Mouse (Mus musculus): ENCODE measurements at regions not wholly inside any gene's neighbourhood (a gene's known extent, or its start where the extent isn't known, plus 50 kb on each side); places are given as distances from the start of the nearest gene placed in this dataset.

GRCm38 (mm10) chr12:9847034-9847433 lies 277.1 kb downstream of the Osr1 start:
- no peak for DNase-seq (ENCODE audit: low spot score)

DNA sequence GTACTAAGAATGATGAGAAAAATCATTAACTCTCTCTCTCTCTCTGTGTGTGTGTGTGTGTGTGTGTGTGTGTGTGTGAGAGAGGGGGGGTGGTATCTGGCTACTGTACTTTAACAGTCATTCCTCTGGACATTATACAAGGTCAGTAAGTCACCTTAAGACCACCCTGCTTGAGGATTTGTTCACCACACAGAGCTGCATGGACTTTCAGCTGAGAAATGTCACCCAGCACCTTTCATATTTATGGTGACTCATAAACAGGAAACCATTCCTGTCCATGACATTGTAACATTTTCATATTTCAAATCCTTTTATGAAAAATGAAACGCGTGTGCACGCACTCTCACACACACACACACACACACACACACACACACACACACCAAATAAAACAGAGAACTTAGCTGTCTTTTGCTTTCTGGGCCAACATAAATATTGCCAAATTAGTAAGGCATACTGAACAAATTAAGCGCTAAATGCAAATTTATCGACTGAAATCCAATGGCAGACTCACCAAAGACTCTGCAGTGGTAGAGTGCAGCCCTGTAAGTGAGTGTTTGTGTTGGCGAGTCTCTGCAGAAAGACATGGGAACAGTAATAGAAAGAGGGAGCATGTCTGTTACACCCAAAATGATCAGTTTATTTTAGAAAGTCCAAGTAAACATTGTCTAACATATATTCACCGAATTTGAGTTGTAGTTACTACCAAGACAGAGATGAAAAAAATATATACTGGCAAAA lies 277.7 kb downstream of the Osr1 start:
- DNase-seq (ENCODE audit: low spot score) = no peak

- DNase-seq (ENCODE audit: low spot score) = no peak
These were observed 285.6 kb downstream of the Osr1 start for GRCm38 (mm10) chr12:9855503-9856024.

DNA sequence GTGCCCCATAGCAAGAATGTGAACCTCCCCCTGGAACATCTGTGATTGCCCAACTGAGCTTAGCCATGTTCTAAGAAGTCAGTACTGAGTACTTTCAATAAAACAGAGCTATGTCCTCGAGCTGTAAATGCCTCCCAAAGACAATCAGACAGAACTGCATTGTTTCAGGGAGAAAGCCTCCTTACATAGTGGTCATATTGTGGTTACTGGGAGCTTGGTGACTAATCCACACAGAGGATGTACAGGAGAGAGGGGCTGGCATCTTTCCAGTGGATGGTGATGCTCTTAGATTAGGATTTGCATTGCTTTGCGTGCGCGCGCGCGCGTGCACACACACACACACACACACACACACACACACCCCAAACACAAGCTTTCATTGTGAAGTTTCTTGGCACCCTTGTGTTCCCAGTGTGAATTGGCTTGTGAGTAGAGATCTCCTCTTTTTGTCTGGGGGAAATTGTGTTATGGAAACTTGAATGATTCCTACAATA lies 286.3 kb downstream of the Osr1 start:
- no peak for DNase-seq (ENCODE audit: low spot score)

GRCm38 (mm10) chr12:9857990-9858389 lies 288.1 kb downstream of the Osr1 start:
- no peak for DNase-seq (ENCODE audit: low spot score)

- no peak for DNase-seq (ENCODE audit: low spot score)
These were observed 292.4 kb downstream of the Osr1 start for GRCm38 (mm10) chr12:9862301-9862700.

DNA sequence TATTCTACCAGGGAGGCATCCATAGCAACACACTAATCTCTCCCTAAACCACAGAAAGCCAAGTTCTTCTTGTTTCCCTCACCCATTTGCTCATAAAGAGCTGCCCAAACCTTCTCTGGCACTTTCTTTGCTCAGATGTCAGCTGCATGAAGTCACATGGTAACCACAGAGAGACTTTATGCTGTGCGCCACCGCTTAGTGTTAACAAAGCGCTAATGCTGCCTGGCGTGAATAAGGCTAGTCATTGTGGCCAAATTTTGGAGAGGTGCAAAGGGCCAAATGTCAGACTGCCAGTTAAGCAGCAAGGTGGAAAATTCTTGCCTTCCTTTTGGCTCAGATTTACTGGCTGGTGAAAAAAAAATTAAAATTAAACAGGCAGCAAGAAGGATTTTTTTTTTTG lies 302.3 kb downstream of the Osr1 start:
- DNase-seq (ENCODE audit: low spot score) = no peak

DNA sequence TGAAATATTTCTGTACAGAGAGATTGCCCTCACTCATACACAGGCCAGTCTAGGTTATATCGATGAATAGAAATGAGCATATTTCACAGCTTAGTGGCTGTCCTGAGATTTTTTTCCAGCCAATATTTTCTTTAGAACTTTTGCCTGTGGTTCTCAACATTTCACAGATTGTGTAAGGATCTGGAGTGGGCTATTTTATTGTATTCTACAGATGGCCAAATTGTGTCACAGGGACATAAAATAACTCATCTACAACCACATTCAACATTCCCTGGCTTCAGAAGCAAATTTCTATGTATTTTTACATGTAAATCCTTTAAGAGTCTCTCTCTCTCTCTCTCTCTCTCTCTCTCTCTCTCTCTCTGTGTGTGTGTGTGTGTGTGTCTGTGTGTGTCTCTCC lies 303.3 kb downstream of the Osr1 start:
- DNase-seq (ENCODE audit: low spot score) = no peak

DNA sequence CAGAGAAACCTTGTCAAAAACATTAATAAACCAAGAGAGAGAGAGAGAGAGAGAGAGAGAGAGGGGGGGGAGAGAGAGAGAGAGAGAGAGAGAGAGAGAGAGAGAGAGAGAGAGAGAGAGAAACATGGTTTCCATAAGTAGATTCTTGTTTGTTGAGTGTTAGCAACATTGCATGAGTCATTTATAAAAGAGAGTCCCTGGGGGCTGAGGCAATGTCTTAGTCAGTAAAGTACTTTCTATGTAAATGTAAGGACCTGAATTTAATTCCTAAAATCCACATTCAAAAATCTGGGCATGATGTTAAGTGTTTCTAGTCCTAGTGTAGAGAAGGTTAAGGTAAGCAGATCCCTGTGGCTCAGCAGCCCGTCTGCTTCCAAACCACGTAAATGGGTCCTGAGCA lies 304.9 kb downstream of the Osr1 start:
- DNase-seq (ENCODE audit: low spot score) = no peak

DNA sequence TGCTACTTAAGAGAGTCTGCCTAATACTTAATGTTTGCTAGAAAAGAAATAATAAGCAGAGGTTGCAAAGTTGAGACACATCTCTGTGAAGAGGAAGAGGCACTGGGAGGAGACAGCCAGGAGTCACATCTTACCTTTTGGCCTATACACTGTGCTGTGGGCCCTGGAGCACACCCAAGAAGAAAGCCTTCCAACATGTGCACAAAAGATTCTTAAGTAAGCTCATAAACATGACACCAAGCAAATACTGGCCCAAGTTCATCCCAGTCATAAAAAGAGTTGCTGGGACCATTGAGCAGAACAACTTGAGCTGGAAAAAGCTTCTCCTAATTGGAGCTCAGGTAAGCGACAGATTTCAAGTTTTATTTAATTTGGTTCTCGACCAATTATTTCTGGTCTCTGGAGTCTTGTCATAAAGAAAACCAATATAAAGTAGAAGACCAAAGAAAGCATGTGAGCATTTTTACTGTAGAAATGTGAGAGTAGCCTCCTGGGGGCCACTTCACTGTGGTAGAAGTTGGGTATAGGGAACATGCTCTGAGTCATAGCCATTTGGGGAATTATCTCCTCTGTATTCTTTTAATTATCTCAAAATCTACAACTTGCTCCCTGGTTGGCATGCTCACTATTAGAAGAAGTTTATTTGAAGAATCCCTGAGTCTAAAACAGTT lies 312.2 kb downstream of the Osr1 start:
- no peak for DNase-seq (ENCODE audit: low spot score)

DNA sequence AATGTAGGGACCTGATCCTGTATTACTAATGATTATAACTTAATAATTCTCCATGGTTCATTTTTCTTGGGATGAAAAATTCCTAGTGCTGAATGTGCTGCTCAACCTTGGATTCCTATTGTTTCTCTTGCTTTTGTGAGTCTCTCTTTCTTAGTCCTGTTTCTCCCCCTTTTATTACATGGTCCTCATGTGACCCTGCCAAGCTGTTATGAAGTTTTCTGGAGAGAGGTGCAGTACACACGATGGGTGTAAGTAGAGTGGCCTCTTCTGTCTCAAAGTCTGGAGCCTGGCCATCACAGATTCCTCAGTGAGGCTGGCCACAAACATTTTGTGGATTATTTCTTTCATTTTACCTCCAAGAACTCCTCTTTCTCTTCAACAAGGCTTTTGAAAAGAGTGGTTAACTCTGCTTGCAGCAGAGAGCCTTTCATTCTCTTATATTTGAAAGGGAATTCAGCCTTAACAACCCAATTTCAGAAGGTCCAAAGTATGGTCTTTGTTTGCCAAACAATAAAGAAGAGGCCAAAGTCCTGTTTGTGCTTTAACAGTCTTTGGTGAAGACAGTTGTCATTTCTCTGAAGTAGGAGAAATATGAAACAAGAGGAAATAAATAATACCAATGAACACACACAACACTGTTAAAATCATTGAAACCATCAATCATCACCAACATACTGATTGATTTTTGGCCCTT lies 313.3 kb downstream of the Osr1 start:
- no peak for DNase-seq (ENCODE audit: low spot score)

DNA sequence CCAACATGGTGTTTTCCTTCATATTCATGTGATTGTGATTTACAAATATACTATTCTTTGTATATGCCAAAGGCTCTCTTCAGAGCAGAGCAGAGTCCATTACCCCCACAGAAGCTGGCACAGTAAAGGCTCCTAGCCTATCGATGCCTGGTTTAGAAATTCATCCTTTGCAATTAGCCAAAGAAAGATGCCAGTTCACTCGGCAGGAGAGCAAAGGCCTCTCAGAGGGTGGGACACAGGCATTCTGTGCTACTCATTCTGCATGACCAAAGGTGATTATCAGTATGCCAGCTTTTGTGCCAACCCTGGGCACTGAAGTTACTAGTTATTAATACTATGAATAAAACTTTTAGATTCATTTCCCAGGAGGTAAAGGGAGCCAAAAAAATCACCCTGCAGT lies 324.6 kb downstream of the Osr1 start:
- no peak for DNase-seq (ENCODE audit: low spot score)

GRCm38 (mm10) chr12:9897980-9898379 lies 328.1 kb downstream of the Osr1 start:
- DNase-seq (ENCODE audit: low spot score) = no peak

DNA sequence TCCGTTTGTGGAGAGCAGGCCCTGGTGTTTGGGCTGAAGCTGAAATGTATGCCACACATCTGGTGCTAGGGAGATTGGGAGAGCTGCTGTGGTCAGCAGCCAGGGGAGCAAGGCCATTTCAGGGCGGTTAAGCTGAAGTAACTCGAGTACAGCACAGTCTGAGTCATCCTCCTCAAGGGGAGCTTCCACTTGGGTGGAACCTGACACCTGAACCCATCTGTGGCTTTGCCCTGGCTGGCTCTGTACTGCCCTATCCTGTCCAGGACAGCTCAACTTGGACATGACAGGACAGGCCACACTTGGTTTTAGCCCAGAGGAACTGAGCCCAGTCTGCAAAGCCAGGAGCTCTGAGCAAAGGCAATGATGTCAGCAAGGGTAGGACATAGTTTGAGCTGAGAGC lies 328.5 kb downstream of the Osr1 start:
- DNase-seq (ENCODE audit: low spot score) = no peak

DNA sequence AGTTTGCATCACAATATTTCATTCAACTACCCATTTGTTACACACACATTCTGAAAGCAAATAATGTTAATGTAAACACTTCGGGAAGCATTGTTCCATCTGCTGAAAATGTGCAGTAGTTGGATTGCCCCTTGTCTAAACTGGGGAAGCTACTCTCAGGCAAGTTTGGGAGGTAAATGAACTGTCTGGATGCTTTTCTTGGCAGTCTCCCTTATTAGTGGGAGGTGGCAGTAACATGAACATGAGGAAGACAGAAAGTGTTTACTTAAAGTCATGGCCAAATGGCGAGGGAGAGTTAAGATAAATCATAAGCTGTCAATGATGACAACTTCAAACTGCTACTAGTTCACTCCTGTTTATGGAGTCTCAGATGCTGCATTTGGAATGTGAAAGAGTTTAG lies 332.0 kb downstream of the Osr1 start:
- no peak for DNase-seq (ENCODE audit: low spot score)

GRCm38 (mm10) chr12:9903702-9904231 lies 333.9 kb downstream of the Osr1 start:
- DNase-seq (ENCODE audit: low spot score) = no peak

DNA sequence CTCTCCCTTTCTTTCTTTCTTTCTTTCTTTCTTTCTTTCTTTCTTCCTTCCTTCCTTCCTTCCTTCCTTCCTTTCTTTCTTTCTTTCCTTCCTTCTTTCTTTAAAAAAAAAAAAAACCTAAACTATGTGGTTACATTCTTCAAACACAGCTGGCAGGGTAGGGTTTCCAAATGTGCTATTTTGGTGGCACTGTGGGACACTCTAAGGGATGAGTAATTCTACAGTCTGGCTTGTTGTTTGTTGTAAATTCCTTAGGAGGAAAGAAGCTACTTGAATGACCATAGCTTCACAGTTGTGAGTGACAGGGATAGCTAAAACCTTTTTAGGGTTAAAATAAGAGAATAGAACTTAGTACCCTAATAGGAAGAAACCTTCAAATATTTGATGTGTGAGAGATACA lies 342.4 kb downstream of the Osr1 start:
- no peak for DNase-seq (ENCODE audit: low spot score)

DNA sequence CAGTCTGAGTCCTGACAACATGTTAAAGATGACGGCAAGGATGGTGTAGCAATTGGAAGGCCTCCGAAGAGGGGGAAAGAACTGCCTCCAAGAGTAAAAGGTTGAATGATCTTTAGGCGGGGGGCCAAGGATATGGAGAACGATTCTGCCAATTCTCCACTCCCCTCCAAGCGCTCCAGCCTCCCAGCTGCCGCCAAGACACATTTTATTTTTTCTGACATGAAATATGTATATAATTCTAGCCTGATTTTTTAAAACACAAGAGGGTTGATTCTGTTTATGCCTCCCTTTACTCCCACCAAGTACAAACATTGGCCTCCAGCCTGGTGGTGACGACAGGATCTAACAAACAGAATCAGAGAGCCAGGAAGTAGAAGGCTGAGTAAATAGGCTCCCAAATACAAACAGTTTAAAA lies 345.8 kb downstream of the Osr1 start:
- DNase-seq (ENCODE audit: low spot score) = peak; percentile 42

GRCm38 (mm10) chr12:9918026-9918425 lies 348.1 kb downstream of the Osr1 start:
- DNase-seq (ENCODE audit: low spot score) = no peak

GRCm38 (mm10) chr12:9919007-9919406 lies 349.1 kb downstream of the Osr1 start:
- no peak for DNase-seq (ENCODE audit: low spot score)

GRCm38 (mm10) chr12:9919433-9919832 lies 349.5 kb downstream of the Osr1 start:
- DNase-seq (ENCODE audit: low spot score) = no peak

GRCm38 (mm10) chr12:9920401-9920800 lies 350.5 kb downstream of the Osr1 start:
- no peak for DNase-seq (ENCODE audit: low spot score)

Data from ovary, postnatal 36 days (tissue).